Mouse (Mus musculus) brain, adult 2 months (tissue): Measurements from ENCODE around the gene Pmel.
"Not testable (repeated sequence)": the region's sequence is repeated elsewhere in the genome, so short reads cannot be mapped to it uniquely, and the experiment has no call there.

Experiments
- DNase-seq: peaks from one replicate; pipeline ENCODE4 v3.0.0; 2011; ENCODE audit warnings: low read depth, low spot score

Gene Pmel

GRCm38 (mm10) chr10:128702328-128703007 is 1.5 kb upstream of the Pmel start:
- no peak for DNase-seq

GRCm38 (mm10) chr10:128704491-128705316 is 709 bp downstream of the Pmel start, which contains the start of gene Cdk2:
Cdk2 (minus strand) TSS chr10:128705031.
- DNase-seq = peak; percentile 90

GRCm38 (mm10) chr10:128705317-128705693 is 1.3 kb downstream of the Pmel start:
- DNase-seq = no peak

- DNase-seq = not testable (repeated sequence)
Measured at GRCm38 (mm10) chr10:128711318-128711717, 7.3 kb downstream of the Pmel start.

- no peak for DNase-seq
Measured at GRCm38 (mm10) chr10:128715559-128716537, 11.9 kb downstream of the Pmel start.

GRCm38 (mm10) chr10:128725466-128725865 is 21.5 kb downstream of the Pmel start:
- DNase-seq = not testable (repeated sequence)

- DNase-seq = no peak
Measured at GRCm38 (mm10) chr10:128728059-128728458, 24.1 kb downstream of the Pmel start.

- peak; percentile 76 for DNase-seq
Measured at GRCm38 (mm10) chr10:128731002-128731433, 27.0 kb downstream of the Pmel start.

GRCm38 (mm10) chr10:128731992-128732391 is 28.0 kb downstream of the Pmel start:
- no peak for DNase-seq

- peak; percentile 22 for DNase-seq
Measured at GRCm38 (mm10) chr10:128737435-128737834, 33.4 kb downstream of the Pmel start.

GRCm38 (mm10) chr10:128740296-128740695 is 36.3 kb downstream of the Pmel start:
- no peak for DNase-seq

- DNase-seq = no peak
Measured at GRCm38 (mm10) chr10:128742616-128743015, 38.6 kb downstream of the Pmel start.

GRCm38 (mm10) chr10:128743235-128743634 is 39.2 kb downstream of the Pmel start:
- peak; percentile 27 for DNase-seq

- DNase-seq = peak; percentile 62
Measured at GRCm38 (mm10) chr10:128743791-128744191, 39.8 kb downstream of the Pmel start.

GRCm38 (mm10) chr10:128744211-128744610 is 40.2 kb downstream of the Pmel start:
- no peak for DNase-seq

- DNase-seq = peak; percentile 16
Measured at GRCm38 (mm10) chr10:128744680-128745601, 40.9 kb downstream of the Pmel start, which contains the start of gene Dgka. Dgka (minus strand) TSS chr10:128744855.

- no peak for DNase-seq
Measured at GRCm38 (mm10) chr10:128745946-128746613, 42.1 kb downstream of the Pmel start.

- DNase-seq = no peak
Measured at GRCm38 (mm10) chr10:128746972-128747645, 43.1 kb downstream of the Pmel start.

- DNase-seq = peak; percentile 70
Measured at GRCm38 (mm10) chr10:128747646-128748251, 43.8 kb downstream of the Pmel start, which contains the start of gene Pym1. Pym1 (plus strand) TSS chr10:128747889.
